Mouse (Mus musculus) 3134 (cell line): ENCODE measurements around the gene Bzw1.

ENCODE experiments used
- DNase-seq: peaks from one replicate; pipeline ENCODE4 v3.0.0-alpha.2; 2011; ENCODE audit warnings: low spot score; ENCODE audit not compliant: insufficient read length; ENCODE audit errors: extremely low read depth

Gene Bzw1

DNA sequence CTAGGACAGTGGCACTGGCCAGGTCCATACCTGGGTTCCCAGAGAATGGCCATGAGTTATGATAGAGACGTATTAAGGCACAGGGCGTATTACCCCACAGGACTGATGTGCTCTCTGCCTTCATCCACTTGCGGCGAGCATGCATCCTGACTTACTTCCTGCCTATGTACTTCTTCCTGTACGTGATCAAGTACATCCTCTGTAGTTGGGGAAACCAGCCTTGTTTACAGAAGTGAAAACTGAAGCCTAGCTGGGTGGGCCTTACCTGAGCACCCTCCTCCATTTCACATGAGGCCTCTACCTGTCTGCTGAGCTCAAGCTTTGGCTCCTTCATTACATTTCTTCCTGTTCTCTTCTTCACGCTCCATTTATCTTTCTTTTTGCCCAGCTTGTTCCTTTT is 61.6 kb downstream of the Bzw1 start:
- no peak for DNase-seq
